Mouse (Mus musculus) kidney, embryonic 16.5 days (tissue): ENCODE results near the gene Oaz2. TPM values are rescaled to one million over a fixed set of nuclear protein-coding genes. Genes with fewer than 3 reads are reported as not detected.
"Not testable (repeated sequence)": the region's sequence is repeated elsewhere in the genome, so short reads cannot be mapped to it uniquely, and the experiment has no call there.

ENCODE experiments used
- ATAC-seq: fragments of 200-750 bp; cut with Nextera tagmentation; 2 replicates; pipeline ENCODE4 v1.8.0; 2017; ENCODE audit warnings: moderate TSS enrichment; ENCODE audit not compliant: low FRiP score, low TSS enrichment
- H3K27ac ChIP-seq: fragments of 300-500 bp; sonication (generic); 2 replicates; pipeline ENCODE4 v1.5.1; 2014; ENCODE audit warnings: low read length
- H3K27me3 ChIP-seq: fragments of 300-500 bp; sonication (generic); 2 replicates; pipeline ENCODE4 v1.6.1; 2014; ENCODE audit warnings: low read length, control low read depth, mixed read lengths; ENCODE audit not compliant: insufficient read depth
- H3K36me3 ChIP-seq: fragments of 300-500 bp; sonication (generic); 2 replicates; pipeline ENCODE4 v1.6.1; 2014; ENCODE audit warnings: low read length, control low read depth, mixed read lengths; ENCODE audit not compliant: insufficient read depth
- H3K4me1 ChIP-seq: fragments of 300-500 bp; sonication (generic); 2 replicates; pipeline ENCODE4 v1.6.1; 2014; ENCODE audit warnings: low read length, control low read depth, mixed read lengths; ENCODE audit not compliant: insufficient read depth
- H3K4me2 ChIP-seq: fragments of 300-500 bp; sonication (generic); replicated peaks from 2 replicates; pipeline ENCODE4 v1.6.1; 2014; ENCODE audit warnings: low read depth, low read length
- H3K4me3 ChIP-seq: fragments of 300-500 bp; sonication (generic); 2 replicates; pipeline ENCODE4 v1.5.1; 2014; ENCODE audit warnings: mild to moderate bottlenecking, low read length
- H3K9ac ChIP-seq: fragments of 300-500 bp; sonication (generic); replicated peaks from 2 replicates; pipeline ENCODE4 v1.6.1; 2014; ENCODE audit warnings: low read length
- H3K9me3 ChIP-seq: fragments of 300-500 bp; sonication (generic); 2 replicates; pipeline ENCODE4 v1.6.1; 2016; ENCODE audit warnings: low read length, control low read depth
- WGBS: fragments of 180-500 bp; shearing (Covaris S2); extraction: QIAGEN DNeasy Blood & Tissue Kit; methylation state at CpG from one replicate; pipeline ENCODE4 v1.1.7; 2014; 5-methylcytosine and 5-hydroxymethylcytosine counted together
- polyA plus RNA-seq: library from polyadenylated mRNA; unstranded; fragments of >200 nt; fragmentation: Nextera tagmentation; extraction: Ambion mirVana; gene quantifications from 2 replicates; pipeline ENCODE4 v1.2.1, GENCODE M21; 2015

Oaz2 gene
- polyA plus RNA-seq, 1 experiment from 2014 or later: 362 TPM

- no peaks in the 10 kb centered on the region for H3K36me3 ChIP-seq
- no peak for ATAC-seq
- H3K27me3 ChIP-seq: no peaks in the 10 kb centered on the region
- no peak overlapping the region for H3K4me3 ChIP-seq
- no peaks in the 10 kb centered on the region for H3K9me3 ChIP-seq
- H3K4me2 ChIP-seq: no peak overlapping the region
- H3K27ac ChIP-seq: no peak overlapping the region
- H3K9ac ChIP-seq: no peak overlapping the region
- WGBS: 87% methylated on average over 13 of the region's 13 CpGs
- H3K4me1 ChIP-seq: peaks cover 26% of the 10 kb centered on the region
Measured at GRCm38 (mm10) chr9:65648730-65649129, 19.1 kb upstream of the Oaz2 start.

GRCm38 (mm10) chr9:65649997-65650396 is 17.8 kb upstream of the Oaz2 start:
- no peaks in the 10 kb centered on the region for H3K36me3 ChIP-seq
- no peak overlapping the region for H3K9ac ChIP-seq
- H3K4me2 ChIP-seq: no peak overlapping the region
- no peaks in the 10 kb centered on the region for H3K9me3 ChIP-seq
- WGBS: 18% methylated on average over 1 of the region's 1 CpGs
- no peak overlapping the region for H3K4me3 ChIP-seq
- peak; percentile 79 for ATAC-seq
- H3K27me3 ChIP-seq: no peaks in the 10 kb centered on the region
- H3K27ac ChIP-seq: peak overlapping the region; percentile 72
- H3K4me1 ChIP-seq: peaks cover 26% of the 10 kb centered on the region

- ATAC-seq: not testable (repeated sequence)
- WGBS: 95% methylated on average over 1 of the region's 1 CpGs
Measured at GRCm38 (mm10) chr9:65651957-65652356, 15.8 kb upstream of the Oaz2 start.

GRCm38 (mm10) chr9:65653741-65654140 is 14.1 kb upstream of the Oaz2 start:
- Histone ChIP-seq H3K4me1 (peaks cover 15% of the 10 kb centered on the region), H3K4me3 (no peak overlapping the region), H3K36me3 (no peaks in the 10 kb centered on the region), H3K9me3 (no peaks in the 10 kb centered on the region), H3K27ac (no peak overlapping the region), H3K4me2 (no peak overlapping the region), H3K9ac (no peak overlapping the region), H3K27me3 (no peaks in the 10 kb centered on the region)
- WGBS: 83% methylated on average over 4 of the region's 4 CpGs
- ATAC-seq: no peak

More at GRCm38 (mm10) chr9:65651957-65652356, 15.8 kb upstream of the Oaz2 start:
- peaks cover 15% of the 10 kb centered on the region for H3K4me1 ChIP-seq
- H3K4me3 ChIP-seq, H3K9me3 ChIP-seq, H3K27ac ChIP-seq, H3K9ac ChIP-seq, H3K36me3 ChIP-seq, H3K4me2 ChIP-seq, H3K27me3 ChIP-seq: not testable (repeated sequence)

GRCm38 (mm10) chr9:65654700-65655237 is 13.0 kb upstream of the Oaz2 start:
- H3K4me2 ChIP-seq: no peak overlapping the region
- H3K36me3 ChIP-seq: no peaks in the 10 kb centered on the region
- H3K27ac ChIP-seq: no peak overlapping the region
- H3K27me3 ChIP-seq: no peaks in the 10 kb centered on the region
- H3K4me3 ChIP-seq: no peak overlapping the region
- ATAC-seq: no peak
- H3K4me1 ChIP-seq: peaks cover 13% of the 10 kb centered on the region
- H3K9ac ChIP-seq: no peak overlapping the region
- H3K9me3 ChIP-seq: no peaks in the 10 kb centered on the region
- 92% methylated on average over 3 of the region's 3 CpGs for WGBS

- no peak for ATAC-seq
- Histone ChIP-seq H3K9me3 (no peaks in the 10 kb centered on the region), H3K4me1 (peaks cover 6% of the 10 kb centered on the region), H3K9ac (no peak overlapping the region), H3K36me3 (no peaks in the 10 kb centered on the region), H3K27ac (no peak overlapping the region), H3K4me2 (no peak overlapping the region), H3K27me3 (no peaks in the 10 kb centered on the region), H3K4me3 (no peak overlapping the region)
- WGBS: 73% methylated on average over 8 of the region's 8 CpGs
Measured at GRCm38 (mm10) chr9:65655540-65655939, 12.3 kb upstream of the Oaz2 start.

GRCm38 (mm10) chr9:65657218-65657617 is 10.6 kb upstream of the Oaz2 start:
- Histone ChIP-seq H3K36me3 (no peaks in the 10 kb centered on the region), H3K4me3 (no peak overlapping the region), H3K9ac (no peak overlapping the region), H3K9me3 (no peaks in the 10 kb centered on the region), H3K4me1 (no peaks in the 10 kb centered on the region), H3K27me3 (no peaks in the 10 kb centered on the region), H3K4me2 (no peak overlapping the region), H3K27ac (no peak overlapping the region)
- WGBS: 95% methylated on average over 3 of the region's 3 CpGs
- ATAC-seq: no peak

- 52% methylated on average over 5 of the region's 5 CpGs for WGBS
- H3K27ac ChIP-seq: no peak overlapping the region
- H3K36me3 ChIP-seq: no peaks in the 10 kb centered on the region
- H3K9me3 ChIP-seq: no peaks in the 10 kb centered on the region
- no peak overlapping the region for H3K4me2 ChIP-seq
- no peak overlapping the region for H3K9ac ChIP-seq
- ATAC-seq: no peak
- H3K4me1 ChIP-seq: no peaks in the 10 kb centered on the region
- no peak overlapping the region for H3K4me3 ChIP-seq
- H3K27me3 ChIP-seq: no peaks in the 10 kb centered on the region
Measured at GRCm38 (mm10) chr9:65661029-65661428, 6.8 kb upstream of the Oaz2 start.

GRCm38 (mm10) chr9:65661493-65661892 is 6.3 kb upstream of the Oaz2 start:
- H3K4me1 ChIP-seq: no peaks in the 10 kb centered on the region
- no peak overlapping the region for H3K27ac ChIP-seq
- no peaks in the 10 kb centered on the region for H3K36me3 ChIP-seq
- H3K9me3 ChIP-seq: no peaks in the 10 kb centered on the region
- no peak for ATAC-seq
- WGBS: 21% methylated on average over 1 of the region's 1 CpGs
- H3K27me3 ChIP-seq: no peaks in the 10 kb centered on the region
- no peak overlapping the region for H3K9ac ChIP-seq
- no peak overlapping the region for H3K4me2 ChIP-seq
- no peak overlapping the region for H3K4me3 ChIP-seq

GRCm38 (mm10) chr9:65664163-65664562 is 3.6 kb upstream of the Oaz2 start:
- no peaks in the 10 kb centered on the region for H3K36me3 ChIP-seq
- no peak overlapping the region for H3K4me3 ChIP-seq
- WGBS: 0% methylated on average over 3 of the region's 3 CpGs
- H3K4me2 ChIP-seq: no peak overlapping the region
- no peaks in the 10 kb centered on the region for H3K4me1 ChIP-seq
- ATAC-seq: peak; percentile 40
- no peaks in the 10 kb centered on the region for H3K9me3 ChIP-seq
- no peak overlapping the region for H3K27ac ChIP-seq
- H3K9ac ChIP-seq: no peak overlapping the region
- H3K27me3 ChIP-seq: no peaks in the 10 kb centered on the region
